Mouse (Mus musculus) heart, embryonic 15.5 days (tissue): ENCODE data around the gene Vmn2r33. TPM values are rescaled to one million over a fixed set of nuclear protein-coding genes. Genes with fewer than 3 reads are reported as not detected.
"Not testable (repeated sequence)": the region's sequence is repeated elsewhere in the genome, so short reads cannot be mapped to it uniquely, and the experiment has no call there.

Source experiments
- ATAC-seq: fragments of 200-750 bp; cut with Nextera tagmentation; replicated peaks from 2 replicates; pipeline ENCODE4 v1.8.0; 2017; ENCODE audit warnings: low read depth, moderate TSS enrichment; ENCODE audit not compliant: insufficient number of reproducible peaks, insufficient read depth, low FRiP score
- H3K27ac ChIP-seq: fragments of 300-500 bp; sonication (generic); 2 replicates; pipeline ENCODE4 v1.5.1; 2015; ENCODE audit warnings: mild to moderate bottlenecking, inconsistent platforms
- H3K27me3 ChIP-seq: fragments of 300-500 bp; sonication (generic); 2 replicates; pipeline ENCODE4 v1.6.1; 2015; ENCODE audit warnings: inconsistent platforms
- H3K36me3 ChIP-seq: fragments of 300-500 bp; sonication (generic); 2 replicates; pipeline ENCODE4 v1.6.1; 2015; ENCODE audit warnings: mild to moderate bottlenecking, inconsistent platforms
- H3K4me1 ChIP-seq: fragments of 300-500 bp; sonication (generic); replicated peaks from 2 replicates; pipeline ENCODE4 v1.6.1; 2015; ENCODE audit warnings: inconsistent platforms
- H3K4me2 ChIP-seq: fragments of 300-500 bp; sonication (generic); 2 replicates; pipeline ENCODE4 v1.6.1; 2015; ENCODE audit warnings: inconsistent platforms, mild to moderate bottlenecking, moderate library complexity
- H3K4me3 ChIP-seq: fragments of 300-500 bp; sonication (generic); 2 replicates; pipeline ENCODE4 v1.5.1; 2015; ENCODE audit warnings: mild to moderate bottlenecking, inconsistent platforms
- H3K9ac ChIP-seq: fragments of 300-500 bp; sonication (generic); 2 replicates; pipeline ENCODE4 v1.6.1; 2015; ENCODE audit warnings: mild to moderate bottlenecking, inconsistent platforms
- H3K9me3 ChIP-seq: fragments of 300-500 bp; sonication (generic); replicated peaks from 2 replicates; pipeline ENCODE4 v1.6.1; 2016; ENCODE audit warnings: inconsistent platforms
- polyA plus RNA-seq: library from polyadenylated mRNA; unstranded; fragments of >200 nt; fragmentation: Nextera tagmentation; extraction: Ambion mirVana; gene quantifications from 2 replicates; pipeline ENCODE4 v1.2.1, GENCODE M21; 2015

The Vmn2r33 gene
- not detected in 2 replicates for polyA plus RNA-seq

DNA sequence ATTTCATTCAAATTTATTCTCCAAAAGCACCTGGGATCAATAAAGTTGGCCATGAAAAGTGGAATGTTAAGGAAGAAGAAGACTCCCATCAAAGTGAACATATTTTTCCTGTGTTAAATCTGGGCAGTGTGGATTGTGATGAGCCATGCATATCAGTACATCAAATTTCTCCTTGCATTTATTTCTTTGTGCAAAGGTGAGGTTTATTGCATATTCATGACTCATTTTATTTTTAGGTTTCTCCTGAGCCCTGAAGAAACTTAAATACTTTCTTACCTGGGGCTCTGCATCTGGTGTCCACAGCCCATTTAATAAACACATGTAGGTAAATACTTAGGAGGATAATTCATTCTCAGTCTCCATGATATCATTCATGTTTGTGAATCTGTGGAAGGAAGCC lies at the start of gene Vmn2r33:
TSS of gene Vmn2r33 (minus strand) at position 101 of the 400 bp plus-strand sequence.
- not testable (repeated sequence) for H3K27ac ChIP-seq, H3K4me2 ChIP-seq, ATAC-seq, H3K9ac ChIP-seq, H3K36me3 ChIP-seq, H3K4me1 ChIP-seq, H3K9me3 ChIP-seq, H3K27me3 ChIP-seq, H3K4me3 ChIP-seq

Other genes starting within 250 kb of the Vmn2r33 start
- gene Vmn2r30, start 229.2 kb downstream of the Vmn2r33 start, polyA plus RNA-seq = 0.03 TPM in 1 of 2 replicates, not detected in the other
- gene Gm45783, start 192.2 kb downstream of the Vmn2r33 start, polyA plus RNA-seq = not detected in 2 replicates
- gene Vmn2r31, start 167.1 kb downstream of the Vmn2r33 start, polyA plus RNA-seq = not detected in 2 replicates
- not detected in 2 replicates for gene Vmn2r32, start 86.8 kb downstream of the Vmn2r33 start, polyA plus RNA-seq
- not detected in 2 replicates for gene Vmn2r34, start 122.7 kb upstream of the Vmn2r33 start, polyA plus RNA-seq